Mouse (Mus musculus): ENCODE measurements around the gene Ahdc1. TPM values are rescaled to one million over a fixed set of nuclear protein-coding genes. Genes with fewer than 3 reads are reported as not detected.

Ahdc1 gene
- total and polyA plus RNA-seq, 3 experiments, result 2.7 to 37.9 (median 15.6) TPM

GRCm38 (mm10) chr4:133057389-133058122 lies 46.5 kb downstream of the Ahdc1 start:
- Histone ChIP-seq H3K9me3 (replicated peaks) (no peaks in the 10 kb centered on the region), H3K4me1 (ENCODE audit: insufficient read depth, low read depth, low read length) (peaks cover 62% of the 10 kb centered on the region), H3K4me3 (ENCODE audit: low read depth, low read length) (peak overlapping the region; percentile 65), H3K36me3 (replicated peaks) (peaks cover 46% of the 10 kb centered on the region), H3K27me3 (ENCODE audit: insufficient read depth, low read length) (no peaks in the 10 kb centered on the region)
- TF ChIP-seq TAL1 (conservative IDR thresholded peaks at IDR 0.05; ENCODE audit: low read depth, low read length), result no peak
- TF ChIP-seq CTCF (IDR thresholded peaks at IDR 0.05; ENCODE audit: low read depth, low read length), result no peak
- no peak for TF ChIP-seq POLR2AphosphoS5 (IDR thresholded peaks at IDR 0.05; ENCODE audit: insufficient replicate concordance, low read depth, low read length)
- DNase-seq (ENCODE audit: low spot score), result peak; percentile 82
- peak; percentile 46 for ATAC-seq (ENCODE audit: extremely low read depth, insufficient number of reproducible peaks, low FRiP score, poor library complexity, severe bottlenecking)

- peaks cover 47% of the 10 kb centered on the region for H3K36me3 ChIP-seq (replicated peaks)
- no peak for ATAC-seq (ENCODE audit: extremely low read depth, insufficient number of reproducible peaks, low FRiP score, poor library complexity, severe bottlenecking)
Measured at GRCm38 (mm10) chr4:133058123-133058453, 47.0 kb downstream of the Ahdc1 start.

GRCm38 (mm10) chr4:133058513-133059480 lies 47.7 kb downstream of the Ahdc1 start:
- peaks cover 53% of the 10 kb centered on the region for H3K36me3 ChIP-seq (replicated peaks)
- peaks cover 58% of the 10 kb centered on the region for H3K4me1 ChIP-seq (ENCODE audit: insufficient read depth, low read depth, low read length)
- TF ChIP-seq CTCF (IDR thresholded peaks at IDR 0.05; ENCODE audit: low read depth, low read length), result no peak
- TF ChIP-seq TAL1 (conservative IDR thresholded peaks at IDR 0.05; ENCODE audit: low read depth, low read length), result no peak
- TF ChIP-seq POLR2AphosphoS5 (IDR thresholded peaks at IDR 0.05; ENCODE audit: insufficient replicate concordance, low read depth, low read length), result no peak
- TF ChIP-seq GATA1 (IDR thresholded peaks at IDR 0.05; ENCODE audit: borderline replicate concordance, low read length), result no peak
- TF ChIP-seq GATA2 (IDR thresholded peaks at IDR 0.05; ENCODE audit: borderline replicate concordance, low read depth, low read length), result no peak
- ATAC-seq (ENCODE audit: extremely low read depth, insufficient number of reproducible peaks, low FRiP score, poor library complexity, severe bottlenecking), result no peak
- H3K27me3 ChIP-seq (ENCODE audit: insufficient read depth, low read length), result no peaks in the 10 kb centered on the region
- no peak for DNase-seq (ENCODE audit: low spot score)
- no peaks in the 10 kb centered on the region for H3K9me3 ChIP-seq (replicated peaks)
- H3K4me3 ChIP-seq (ENCODE audit: low read depth, low read length), result peak overlapping the region; percentile 10; the same call in 1 of the 2 replicates

More at GRCm38 (mm10) chr4:133058123-133058453, 47.0 kb downstream of the Ahdc1 start:
- no peak for TF ChIP-seq TAL1 (conservative IDR thresholded peaks at IDR 0.05; ENCODE audit: low read depth, low read length)
- TF ChIP-seq POLR2AphosphoS5 (IDR thresholded peaks at IDR 0.05; ENCODE audit: insufficient replicate concordance, low read depth, low read length), result no peak
- no peak for TF ChIP-seq GATA1 (IDR thresholded peaks at IDR 0.05; ENCODE audit: borderline replicate concordance, low read length)
- TF ChIP-seq GATA2 (IDR thresholded peaks at IDR 0.05; ENCODE audit: borderline replicate concordance, low read depth, low read length), result no peak
- TF ChIP-seq CTCF (IDR thresholded peaks at IDR 0.05; ENCODE audit: low read depth, low read length), result no peak
- Histone ChIP-seq H3K4me1 (ENCODE audit: insufficient read depth, low read depth, low read length) (peaks cover 58% of the 10 kb centered on the region), H3K9me3 (replicated peaks) (no peaks in the 10 kb centered on the region), H3K27me3 (ENCODE audit: insufficient read depth, low read length) (no peaks in the 10 kb centered on the region), H3K4me3 (ENCODE audit: low read depth, low read length) (peak overlapping the region; percentile 65; the same call in 1 of the 2 replicates)
- no peak for DNase-seq (ENCODE audit: low spot score)

- Histone ChIP-seq H3K4me3 (ENCODE audit: low read depth, low read length) (no peak overlapping the region), H3K36me3 (replicated peaks) (peaks cover 62% of the 10 kb centered on the region), H3K9me3 (replicated peaks) (no peaks in the 10 kb centered on the region), H3K27me3 (ENCODE audit: insufficient read depth, low read length) (no peaks in the 10 kb centered on the region), H3K4me1 (ENCODE audit: insufficient read depth, low read depth, low read length) (peaks cover 46% of the 10 kb centered on the region)
- DNase-seq (ENCODE audit: low spot score) (no peak), ATAC-seq (ENCODE audit: extremely low read depth, insufficient number of reproducible peaks, low FRiP score, poor library complexity, severe bottlenecking) (no peak)
- TF ChIP-seq CTCF (IDR thresholded peaks at IDR 0.05; ENCODE audit: low read depth, low read length), result no peak
- no peak for TF ChIP-seq TAL1 (conservative IDR thresholded peaks at IDR 0.05; ENCODE audit: low read depth, low read length)
- TF ChIP-seq GATA2 (IDR thresholded peaks at IDR 0.05; ENCODE audit: borderline replicate concordance, low read depth, low read length), result no peak
- no peak for TF ChIP-seq POLR2AphosphoS5 (IDR thresholded peaks at IDR 0.05; ENCODE audit: insufficient replicate concordance, low read depth, low read length)
- no peak for TF ChIP-seq GATA1 (IDR thresholded peaks at IDR 0.05; ENCODE audit: borderline replicate concordance, low read length)
Measured at GRCm38 (mm10) chr4:133060702-133061101, 49.6 kb downstream of the Ahdc1 start.

GRCm38 (mm10) chr4:133061798-133062197 lies 50.7 kb downstream of the Ahdc1 start:
- ATAC-seq (ENCODE audit: extremely low read depth, insufficient number of reproducible peaks, low FRiP score, poor library complexity, severe bottlenecking) (no peak), DNase-seq (ENCODE audit: low spot score) (no peak)
- peaks cover 67% of the 10 kb centered on the region for H3K36me3 ChIP-seq (replicated peaks)
- no peak overlapping the region for H3K4me3 ChIP-seq (ENCODE audit: low read depth, low read length)
- H3K9me3 ChIP-seq (replicated peaks), result no peaks in the 10 kb centered on the region
- no peaks in the 10 kb centered on the region for H3K27me3 ChIP-seq (ENCODE audit: insufficient read depth, low read length)
- no peak for TF ChIP-seq POLR2AphosphoS5 (IDR thresholded peaks at IDR 0.05; ENCODE audit: insufficient replicate concordance, low read depth, low read length)
- no peak for TF ChIP-seq GATA2 (IDR thresholded peaks at IDR 0.05; ENCODE audit: borderline replicate concordance, low read depth, low read length)
- TF ChIP-seq GATA1 (IDR thresholded peaks at IDR 0.05; ENCODE audit: borderline replicate concordance, low read length), result no peak
- TF ChIP-seq TAL1 (conservative IDR thresholded peaks at IDR 0.05; ENCODE audit: low read depth, low read length), result no peak
- no peak for TF ChIP-seq CTCF (IDR thresholded peaks at IDR 0.05; ENCODE audit: low read depth, low read length)
- peaks cover 35% of the 10 kb centered on the region for H3K4me1 ChIP-seq (ENCODE audit: insufficient read depth, low read depth, low read length)

GRCm38 (mm10) chr4:133062286-133062685 lies 51.2 kb downstream of the Ahdc1 start:
- Histone ChIP-seq H3K36me3 (replicated peaks) (peaks cover 69% of the 10 kb centered on the region), H3K27me3 (ENCODE audit: insufficient read depth, low read length) (no peaks in the 10 kb centered on the region), H3K4me3 (ENCODE audit: low read depth, low read length) (no peak overlapping the region), H3K9me3 (replicated peaks) (no peaks in the 10 kb centered on the region), H3K4me1 (ENCODE audit: insufficient read depth, low read depth, low read length) (peaks cover 30% of the 10 kb centered on the region)
- DNase-seq (ENCODE audit: low spot score) (no peak), ATAC-seq (ENCODE audit: extremely low read depth, insufficient number of reproducible peaks, low FRiP score, poor library complexity, severe bottlenecking) (no peak)
- TF ChIP-seq GATA2 (IDR thresholded peaks at IDR 0.05; ENCODE audit: borderline replicate concordance, low read depth, low read length), result no peak

Data from G1E (cell line).